Mouse (Mus musculus) erythroid progenitor cell, adult 5-6 weeks (primary cell): ENCODE data around the gene Snx3. TPM values are rescaled to one million over a fixed set of nuclear protein-coding genes. Genes with fewer than 3 reads are reported as not detected.
A peak's percentile ranks its signal among the peaks of the same experiment; 100 is the strongest.

ENCODE experiments used
- ATAC-seq: replicated peaks from 2 replicates; pipeline ENCODE4 v1.8.0; 2016; ENCODE audit warnings: moderate number of reproducible peaks, mild to moderate bottlenecking, moderate TSS enrichment, inconsistent platforms; ENCODE audit not compliant: poor library complexity, low FRiP score, severe bottlenecking
- total RNA-seq, 2 experiments: library from RNA; stranded (forward) in 1 of 2; stranded (reverse) in 1 of 2; fragments of 150-400 nt in 1 of 2; fragments of 186-747, 209-891 nt in 1 of 2; gene quantifications; 2 replicates each; pipeline versions ENCODE4 v1.2.3 to v1.2.4; 2015 to 2017; ENCODE audit warnings: low replicate concordance in 2 of 2

The Snx3 gene
- total RNA-seq (2015; ENCODE audit: low replicate concordance) (260 and 279 TPM in 2 replicates), total RNA-seq (2017; ENCODE audit: low replicate concordance) (105 and 119 TPM in 2 replicates)

GRCm38 (mm10) chr10:42501775-42502348 lies at the start of gene Snx3:
TSS of gene Snx3 (plus strand) at chr10:42502030.
- peak; percentile 91 for ATAC-seq

DNA sequence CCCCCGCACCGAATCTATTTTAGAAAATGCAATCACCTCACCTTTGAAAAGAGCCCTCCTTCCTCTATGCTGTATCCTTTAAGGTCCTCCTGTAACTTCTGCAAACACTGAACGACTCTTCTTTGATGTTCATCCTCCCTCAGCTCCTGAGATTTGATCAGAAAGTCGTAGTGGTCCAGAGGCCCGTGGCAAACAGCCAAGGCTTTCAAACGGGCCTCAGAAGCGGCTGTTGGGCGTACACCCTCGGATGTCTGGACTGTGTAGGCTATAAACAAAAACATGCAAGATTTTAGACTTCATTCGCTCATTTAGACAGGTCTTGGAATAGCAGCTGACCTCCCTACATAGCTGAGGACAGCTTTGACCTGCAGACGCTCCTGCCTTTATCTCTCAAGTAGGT lies 47.6 kb upstream of the Snx3 start:
- no peak for ATAC-seq

- ATAC-seq: no peak
These were observed 47.1 kb upstream of the Snx3 start for GRCm38 (mm10) chr10:42454690-42455089.

- ATAC-seq: no peak
These were observed 45.8 kb upstream of the Snx3 start for GRCm38 (mm10) chr10:42455981-42456380.

GRCm38 (mm10) chr10:42457557-42458191 lies 44.2 kb upstream of the Snx3 start:
- no peak for ATAC-seq

DNA sequence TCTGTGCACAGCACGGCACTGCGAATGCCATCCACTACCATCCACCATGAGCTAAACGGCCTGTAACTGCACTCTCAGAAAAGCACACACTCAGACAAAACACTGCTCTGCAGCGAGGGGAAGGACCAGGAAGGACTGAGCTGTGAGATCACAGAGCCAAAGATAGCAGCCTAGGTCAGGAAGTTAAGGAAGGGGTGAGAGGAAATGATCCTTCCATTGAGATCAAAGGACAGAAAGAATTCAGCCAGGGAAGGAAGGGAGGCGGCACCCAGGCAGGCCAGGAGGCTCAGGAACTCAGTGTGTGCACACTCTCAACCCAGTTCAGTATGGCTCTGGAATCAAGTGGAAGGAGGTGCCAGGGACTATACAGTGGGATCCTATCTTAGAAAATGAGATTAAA lies 37.6 kb upstream of the Snx3 start:
- no peak for ATAC-seq

- ATAC-seq: no peak
These were observed 37.0 kb upstream of the Snx3 start for GRCm38 (mm10) chr10:42464805-42465204.

DNA sequence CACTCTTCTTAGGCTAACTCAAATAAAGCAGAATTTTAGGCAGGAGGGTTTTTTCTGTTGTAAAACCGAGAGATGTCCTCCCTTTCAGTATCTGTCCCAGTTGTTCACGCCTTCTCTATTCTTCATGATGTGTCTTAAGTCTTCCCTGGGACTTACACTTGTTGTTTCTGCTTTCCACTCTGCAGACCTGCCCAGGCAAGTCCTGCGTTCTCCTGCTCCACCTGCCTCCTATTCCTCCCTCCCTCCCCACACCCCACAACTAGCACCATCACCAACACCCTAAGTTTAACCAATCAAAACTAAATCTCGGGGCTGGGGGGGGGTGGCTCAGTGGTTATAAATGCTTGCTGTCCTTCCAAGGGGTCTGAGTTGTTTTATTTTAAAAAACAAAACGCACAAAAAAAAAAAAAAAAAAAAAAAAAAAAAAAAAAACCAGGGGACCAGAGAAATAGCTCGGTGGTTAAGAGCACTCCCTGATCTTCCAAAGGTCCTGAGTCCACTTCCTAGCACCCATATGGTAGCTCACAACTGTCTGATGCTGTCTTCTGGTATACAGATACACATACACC lies 26.8 kb upstream of the Snx3 start:
- ATAC-seq: no peak

GRCm38 (mm10) chr10:42476774-42477475 lies 24.9 kb upstream of the Snx3 start:
- ATAC-seq: no peak

DNA sequence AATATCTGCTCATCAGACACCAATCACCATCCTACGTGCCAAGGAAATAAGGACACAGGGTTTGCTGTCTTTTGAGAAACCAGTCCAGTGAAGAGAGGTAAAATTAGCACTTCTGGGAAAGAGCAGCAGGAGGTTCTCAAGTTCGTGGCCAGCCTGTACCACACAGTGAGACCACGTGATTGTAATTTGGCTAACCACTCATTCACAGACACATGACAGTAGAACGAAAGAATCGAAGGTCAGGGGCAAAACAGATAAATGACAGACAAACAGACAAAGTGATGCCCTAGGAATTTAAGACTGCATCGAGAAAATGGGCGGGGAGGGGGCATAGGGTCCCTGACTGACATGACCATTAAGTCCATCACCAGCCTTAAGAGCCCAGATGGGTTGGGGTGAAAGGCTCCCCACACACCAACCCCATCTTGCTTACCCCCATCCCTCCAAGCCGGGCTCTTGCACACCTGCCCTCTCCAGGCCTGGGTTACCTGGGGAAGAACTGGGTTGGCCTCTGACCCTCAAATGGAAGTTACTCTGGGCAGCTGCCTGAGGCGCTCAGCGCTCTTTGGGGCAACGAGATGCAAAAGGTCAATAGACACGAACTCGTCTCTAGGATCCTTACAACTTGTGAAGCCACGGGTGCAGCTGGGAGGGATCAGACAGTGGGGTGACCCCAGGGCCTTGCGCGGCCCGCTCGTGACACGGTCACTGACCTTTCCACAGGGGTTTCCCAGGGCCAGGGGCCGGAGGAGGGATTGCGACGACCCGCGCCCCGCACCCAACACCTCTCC lies 24.1 kb upstream of the Snx3 start:
- ATAC-seq: peak; percentile 21

DNA sequence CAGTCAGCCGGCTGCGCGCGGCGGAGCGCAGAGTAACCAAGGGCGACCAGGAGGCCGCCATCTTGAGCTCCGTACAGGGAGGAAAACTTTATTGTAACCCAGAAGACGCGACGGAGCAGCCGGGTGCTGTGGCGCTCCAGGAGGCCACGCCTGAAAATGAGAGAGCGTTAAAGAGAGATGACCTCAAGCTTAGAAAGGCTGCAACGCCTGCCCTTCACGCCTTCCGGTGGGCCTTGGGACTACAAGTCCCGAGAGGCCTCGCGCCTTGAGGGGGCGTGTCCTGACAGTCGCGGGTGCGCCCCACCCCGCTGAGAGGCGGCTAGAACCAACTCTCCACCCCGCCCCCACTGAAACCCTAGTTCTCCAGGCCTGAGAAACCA lies 23.5 kb upstream of the Snx3 start, which contains the start of gene Afg1l:
Afg1l (minus strand) TSS at position 225 of the 380 bp plus-strand sequence.
- peak; percentile 98 for ATAC-seq

DNA sequence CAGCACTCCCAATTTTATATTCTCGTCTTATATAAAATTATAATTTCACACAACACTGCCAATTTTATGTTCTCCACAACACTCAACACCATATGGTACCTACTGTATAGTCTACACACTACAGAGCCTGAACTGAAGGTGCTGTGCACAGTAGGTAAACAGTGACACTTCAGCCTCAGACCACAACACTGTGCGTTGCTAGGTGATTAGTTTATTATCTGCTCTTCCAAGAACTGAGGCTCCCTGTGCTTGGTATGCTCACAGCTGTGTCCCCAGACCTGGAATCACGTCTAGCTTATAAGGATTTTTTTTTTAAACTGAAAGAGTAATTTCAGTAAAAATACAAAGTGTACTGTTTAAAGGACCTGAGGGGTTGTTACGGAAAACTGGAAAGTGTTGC lies 21.1 kb upstream of the Snx3 start:
- ATAC-seq: no peak

DNA sequence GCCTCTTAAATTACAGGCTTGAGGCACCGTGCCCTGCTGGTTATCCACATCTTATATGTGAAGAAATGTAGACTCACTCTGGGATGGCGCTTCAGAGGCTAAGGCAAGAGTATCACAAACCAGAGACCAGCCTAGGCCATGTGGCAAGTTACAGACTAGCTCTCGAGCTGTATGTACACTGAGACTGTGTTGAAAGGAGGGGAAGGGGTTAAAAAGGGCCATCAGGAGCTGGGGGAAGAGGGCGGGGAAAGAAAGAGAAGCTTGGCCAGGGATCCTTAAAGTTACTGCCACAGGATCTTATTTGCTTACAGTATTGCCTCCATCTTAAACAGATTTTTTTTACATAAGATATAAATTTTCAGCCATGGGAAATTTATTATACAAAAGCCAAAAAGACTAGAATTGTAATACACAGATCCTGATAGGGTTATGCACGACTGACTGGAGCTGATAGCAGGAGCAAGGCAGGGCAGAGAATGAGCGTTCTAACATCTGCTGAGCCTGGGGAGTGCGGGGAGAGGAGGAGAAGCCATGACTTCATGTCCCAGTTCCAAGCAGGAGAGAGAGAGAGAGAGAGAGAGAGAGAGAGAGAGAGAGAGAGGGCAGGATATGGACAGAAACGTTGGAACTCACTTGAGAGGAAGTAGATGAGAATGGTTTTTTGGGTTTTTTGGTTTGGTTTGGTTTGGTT lies 13.1 kb upstream of the Snx3 start:
- no peak for ATAC-seq

- no peak for ATAC-seq
These were observed 10.7 kb upstream of the Snx3 start for GRCm38 (mm10) chr10:42491158-42491557.

DNA sequence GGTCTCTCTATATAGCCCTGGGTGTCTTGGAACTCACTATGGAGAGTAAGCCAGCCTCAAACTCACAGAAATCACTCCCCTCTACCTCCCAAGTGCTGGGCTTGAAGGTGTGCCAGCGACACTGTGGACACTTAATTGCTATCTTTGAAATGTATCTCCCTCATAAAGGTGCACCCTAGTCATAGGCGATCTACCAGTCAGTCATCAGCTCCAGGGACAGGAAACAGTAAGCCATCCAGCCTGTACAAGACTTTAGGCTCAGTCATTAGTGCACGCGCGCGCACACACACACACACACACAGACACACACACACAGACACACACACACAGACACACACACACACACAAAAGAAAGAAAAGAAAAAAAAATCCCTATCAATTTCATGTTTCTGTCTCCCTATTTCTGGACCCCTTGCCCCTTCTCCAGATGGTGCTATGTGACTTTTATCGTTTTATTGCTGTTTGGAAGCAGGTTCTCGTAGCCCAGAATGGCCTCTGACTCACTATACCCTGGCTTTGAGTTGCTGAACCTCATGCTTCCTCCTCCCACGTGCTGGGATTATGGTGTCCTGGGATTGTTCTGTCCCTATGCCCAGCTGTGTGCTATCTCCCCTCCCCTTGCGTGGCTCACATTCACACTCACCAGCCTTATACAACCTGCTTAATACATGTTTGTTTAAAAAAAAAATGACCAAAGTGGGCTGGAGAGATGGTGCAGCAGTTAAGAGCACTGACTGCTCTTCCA lies 9.6 kb upstream of the Snx3 start:
- no peak for ATAC-seq

DNA sequence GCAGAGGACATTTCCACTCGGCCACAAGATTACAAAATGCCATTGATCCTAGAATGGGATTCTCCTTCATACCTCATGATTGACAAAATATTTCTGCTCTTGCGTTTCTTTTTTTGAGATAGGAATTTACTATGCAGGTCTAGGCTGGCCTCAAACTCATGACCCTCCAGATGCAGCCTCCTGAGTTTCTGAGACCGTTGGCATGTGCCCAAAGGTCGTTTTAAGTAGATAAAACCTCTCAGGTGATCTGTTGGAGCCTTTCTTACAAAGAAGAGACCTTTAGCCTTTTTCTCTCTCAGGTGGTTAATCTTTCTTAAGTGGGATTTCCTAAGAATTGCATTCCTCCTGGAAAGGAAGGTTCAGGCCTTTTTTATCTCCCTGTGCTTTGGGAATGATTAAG lies 8.8 kb upstream of the Snx3 start:
- no peak for ATAC-seq

- no peak for ATAC-seq
These were observed 1.2 kb upstream of the Snx3 start for GRCm38 (mm10) chr10:42500611-42501010.

GRCm38 (mm10) chr10:42501161-42501560 lies 669 bp upstream of the Snx3 start:
- ATAC-seq: no peak
